Mouse (Mus musculus): ENCODE measurements around the gene 4930579F01Rik.
"Not testable (repeated sequence)": the region's sequence is repeated elsewhere in the genome, so short reads cannot be mapped to it uniquely, and the experiment has no call there.

Gene 4930579F01Rik

GRCm38 (mm10) chr3:138144642-138145171 lies 48.9 kb downstream of the 4930579F01Rik start, which contains the start of gene Mttp:
TSS of gene Mttp (minus strand) at chr3:138144968.
- DNase-seq (ENCODE audit: low spot score in 2 of 2): peak; percentile 54 to 82

- no peak for DNase-seq (ENCODE audit: low spot score in 2 of 2)
These were observed 49.5 kb downstream of the 4930579F01Rik start for GRCm38 (mm10) chr3:138144060-138144641.

DNA sequence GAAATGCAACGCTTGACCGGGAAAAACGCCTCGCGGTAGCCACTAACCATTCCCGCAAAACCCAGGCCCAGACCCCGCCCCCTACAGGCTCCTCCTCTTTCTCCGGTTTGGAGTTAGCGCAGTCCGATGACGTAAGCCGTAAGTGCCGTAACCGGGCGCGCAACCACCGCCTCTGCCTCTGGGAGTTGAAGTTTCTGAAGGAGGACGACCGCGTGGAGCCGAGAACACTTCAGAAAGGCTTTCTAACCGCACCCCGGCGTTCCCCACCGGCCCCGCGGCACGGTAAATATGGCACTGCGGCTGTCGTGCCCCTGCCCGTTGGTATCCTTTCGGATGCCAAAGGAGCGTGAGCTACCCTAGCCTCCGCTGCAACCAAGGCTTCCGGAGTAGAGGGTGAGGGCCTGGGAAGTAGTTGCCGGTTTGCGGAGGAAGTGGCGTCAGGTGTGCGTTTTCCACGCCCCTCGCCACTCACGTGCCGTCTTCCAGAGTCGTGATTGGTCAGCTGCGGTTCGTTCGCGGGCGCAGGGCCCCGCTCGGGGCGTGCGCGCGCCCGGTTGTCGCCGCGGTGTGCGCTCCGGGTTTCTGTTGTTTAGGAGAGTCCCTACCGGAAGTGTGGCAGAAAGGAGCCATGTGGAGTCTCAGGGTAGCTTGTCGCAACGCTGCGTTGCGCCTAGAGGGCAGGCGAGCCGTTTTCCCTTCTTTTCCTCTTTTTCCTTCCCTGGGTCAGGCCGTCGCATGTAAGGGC lies 50.1 kb downstream of the 4930579F01Rik start, which contains the start of gene Trmt10a:
Trmt10a (plus strand) TSS at position 134 of the 745 bp plus-strand sequence.
- DNase-seq (ENCODE audit: low spot score in 2 of 2): peak; percentile 95 to 99

- DNase-seq (ENCODE audit: low spot score in 2 of 2): no peak
These were observed 50.8 kb downstream of the 4930579F01Rik start for GRCm38 (mm10) chr3:138142733-138143314.

- DNase-seq (ENCODE audit: low spot score in 2 of 2): no peak
These were observed 51.4 kb downstream of the 4930579F01Rik start for GRCm38 (mm10) chr3:138142052-138142732.

GRCm38 (mm10) chr3:138139663-138140062 lies 54.0 kb downstream of the 4930579F01Rik start:
- no peak for DNase-seq (ENCODE audit: low spot score in 2 of 2)

DNA sequence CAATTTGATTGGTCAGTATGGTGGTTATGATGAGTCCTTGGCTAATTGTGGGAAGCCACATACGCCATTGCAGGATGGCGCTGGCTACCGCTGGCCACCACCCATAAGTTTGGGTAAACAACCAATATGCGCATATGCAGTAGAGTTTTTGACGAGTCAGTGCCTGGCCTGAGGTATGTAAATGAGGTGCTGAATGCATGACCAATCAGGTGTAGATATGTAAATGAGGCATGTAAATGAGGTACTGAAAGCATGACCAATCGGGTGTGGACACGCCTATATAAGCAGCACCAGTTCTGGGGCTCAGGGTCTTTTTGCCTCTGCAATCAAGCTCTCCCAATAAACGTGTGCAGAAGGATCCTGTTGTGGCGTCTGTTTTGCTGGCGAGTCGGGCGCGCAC lies 55.5 kb downstream of the 4930579F01Rik start:
- not testable (repeated sequence) for DNase-seq (ENCODE audit: low spot score in 2 of 2)

DNA sequence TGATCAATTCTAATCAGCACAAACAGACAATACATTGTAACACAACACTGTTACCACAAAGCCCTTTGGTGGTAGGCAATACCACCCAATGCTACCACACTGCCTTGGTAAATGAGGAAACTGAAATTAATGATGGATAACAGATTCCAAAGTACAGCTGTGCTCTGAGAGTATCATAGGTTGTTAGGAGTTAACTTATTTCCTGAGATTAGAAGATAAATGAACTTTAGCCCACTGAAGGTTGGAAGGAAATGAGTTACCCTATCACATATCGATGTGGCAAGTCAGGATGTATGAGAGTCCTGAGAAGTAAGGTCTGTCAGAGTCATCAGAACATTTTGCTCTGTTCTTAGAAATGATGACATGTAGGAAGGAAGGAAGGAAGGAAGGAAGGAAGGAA lies 59.1 kb downstream of the 4930579F01Rik start:
- DNase-seq (ENCODE audit: low spot score in 2 of 2): no peak

GRCm38 (mm10) chr3:138133916-138134315 lies 59.7 kb downstream of the 4930579F01Rik start:
- no peak for DNase-seq (ENCODE audit: low spot score in 2 of 2)

DNA sequence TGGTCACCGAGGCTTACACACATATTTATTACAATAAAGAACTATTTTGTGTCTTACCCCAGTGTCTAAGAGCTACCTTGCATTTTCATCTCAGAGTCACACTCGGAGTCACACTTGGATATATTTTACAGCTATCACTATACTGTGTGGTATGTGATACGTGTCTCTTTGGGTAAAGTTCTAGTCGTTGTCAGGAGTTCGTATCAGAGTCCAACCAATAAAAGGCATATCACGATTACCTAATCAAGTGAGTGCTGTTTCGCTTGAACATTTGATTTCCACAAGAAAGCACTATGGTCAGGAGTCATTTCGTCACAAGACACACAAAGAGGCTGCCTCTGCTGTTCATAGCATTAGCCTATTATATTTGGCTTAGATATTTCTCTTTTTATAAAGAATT lies 60.2 kb downstream of the 4930579F01Rik start:
- no peak for DNase-seq (ENCODE audit: low spot score in 2 of 2)

GRCm38 (mm10) chr3:138131168-138131567 lies 62.5 kb downstream of the 4930579F01Rik start:
- no peak for DNase-seq (ENCODE audit: low spot score in 2 of 2)

GRCm38 (mm10) chr3:138130692-138131091 lies 62.9 kb downstream of the 4930579F01Rik start:
- DNase-seq (ENCODE audit: low spot score in 2 of 2): no peak

DNA sequence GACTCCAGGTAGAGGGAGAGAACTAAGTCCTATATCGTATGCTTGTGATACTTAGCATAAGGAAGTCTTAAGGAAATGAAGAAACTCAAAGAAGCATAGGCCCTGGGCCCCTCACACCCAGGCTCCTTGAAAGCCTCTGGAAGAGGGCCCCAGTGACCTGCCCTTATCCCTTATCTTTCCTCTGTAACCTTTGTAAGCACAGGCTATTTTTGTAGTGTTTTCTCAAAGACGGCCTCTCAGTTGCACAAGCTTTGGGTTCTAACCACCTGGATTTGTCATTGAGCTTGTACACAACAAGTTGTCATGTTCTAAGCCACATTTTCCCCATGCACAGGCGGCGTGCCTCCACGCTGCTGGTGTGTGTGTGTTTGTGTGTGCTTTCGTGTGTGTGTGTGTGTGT lies 64.5 kb downstream of the 4930579F01Rik start:
- DNase-seq (ENCODE audit: low spot score in 2 of 2): no peak

DNA sequence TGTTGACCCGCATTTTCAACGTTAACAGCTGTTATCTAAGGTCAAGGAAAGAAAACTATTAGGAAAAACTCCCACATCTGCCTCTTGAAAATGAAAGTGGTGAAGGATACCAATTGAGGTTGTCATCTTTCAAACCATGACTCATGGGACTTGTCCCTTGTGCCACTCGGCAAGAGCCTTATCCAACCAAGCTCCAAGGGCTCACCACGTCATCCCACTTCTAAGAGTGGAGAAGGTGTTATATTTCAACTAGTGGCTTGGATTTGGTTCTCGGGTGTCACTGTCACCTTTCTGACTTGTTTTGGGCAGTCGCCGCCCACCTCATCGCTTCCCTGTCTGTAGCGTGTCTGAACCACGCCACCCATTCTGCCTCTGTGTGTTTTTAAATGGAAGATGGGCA lies 69.8 kb downstream of the 4930579F01Rik start:
- no peak for DNase-seq (ENCODE audit: low spot score in 2 of 2)

GRCm38 (mm10) chr3:138121461-138121860 lies 72.2 kb downstream of the 4930579F01Rik start:
- DNase-seq (ENCODE audit: low spot score in 2 of 2): no peak

GRCm38 (mm10) chr3:138119444-138120105 lies 74.0 kb downstream of the 4930579F01Rik start:
- DNase-seq (ENCODE audit: low spot score in 2 of 2): no peak

DNA sequence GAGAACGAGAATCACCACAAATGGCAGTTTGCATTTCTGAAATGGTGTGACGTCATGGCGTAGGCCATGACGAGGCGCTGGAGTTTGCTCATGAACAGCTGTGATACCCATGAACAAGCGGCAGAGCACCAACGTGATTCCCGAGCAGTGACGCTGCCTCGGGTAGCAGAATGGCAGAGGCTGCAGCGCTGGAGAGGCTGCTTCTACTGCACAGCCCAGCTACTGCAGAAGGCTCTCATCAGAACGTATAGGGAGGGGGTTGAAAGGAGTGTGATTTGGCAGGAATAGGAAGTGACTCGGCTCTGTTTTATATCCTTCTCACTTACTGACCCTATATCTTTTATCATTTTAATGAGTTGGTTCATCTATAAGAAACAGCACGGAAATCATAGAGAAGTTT lies 74.8 kb downstream of the 4930579F01Rik start:
- DNase-seq (ENCODE audit: low spot score in 2 of 2): no peak

- no peak for DNase-seq (ENCODE audit: low spot score in 2 of 2)
These were observed 75.2 kb downstream of the 4930579F01Rik start for GRCm38 (mm10) chr3:138118392-138118791.

DNA sequence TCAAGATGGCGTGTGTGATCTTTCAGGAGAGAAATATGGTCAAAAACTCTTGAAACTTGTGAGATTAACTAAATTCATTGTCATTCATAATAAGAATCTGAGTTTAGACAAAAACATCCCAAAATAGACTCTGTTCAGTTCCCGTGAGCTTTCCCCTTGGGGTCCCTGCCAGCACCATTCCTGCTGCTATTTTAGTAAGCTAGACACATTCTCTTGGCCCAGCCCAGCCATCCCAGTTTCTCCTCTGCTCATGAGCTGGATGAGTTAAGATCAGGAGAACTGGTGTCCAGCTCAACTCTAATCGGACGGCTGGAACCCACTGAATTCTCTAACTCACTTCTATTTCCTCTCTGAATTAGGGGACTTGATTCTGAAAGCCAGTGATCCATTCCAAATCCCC lies 76.8 kb downstream of the 4930579F01Rik start:
- no peak for DNase-seq (ENCODE audit: low spot score in 2 of 2)

DNA sequence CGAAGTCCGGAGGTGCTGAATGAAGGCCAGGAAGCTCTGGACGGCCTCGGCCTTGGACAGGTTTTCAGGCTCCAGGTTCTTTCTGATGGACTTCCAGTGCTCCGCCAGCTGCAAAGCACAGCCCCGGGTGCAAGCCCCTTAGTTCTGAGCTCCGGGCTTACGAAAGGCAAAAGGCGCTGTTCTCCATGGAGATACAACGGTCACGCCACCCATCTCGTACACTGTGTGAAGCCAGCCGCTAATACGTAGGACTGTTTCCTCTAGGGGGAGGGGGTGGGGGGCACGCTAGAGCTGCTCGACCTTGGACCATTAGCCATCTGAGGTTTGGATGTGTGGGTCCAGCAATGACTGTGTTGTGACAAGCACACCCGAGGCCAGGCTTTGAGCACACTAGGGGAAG lies 79.5 kb downstream of the 4930579F01Rik start:
- DNase-seq (ENCODE audit: low spot score in 2 of 2): no peak
